Mouse (Mus musculus) forelimb bud, embryonic 11.5 days (tissue): ENCODE results near the gene Lima1.

ENCODE experiments used
- DNase-seq: peaks from one replicate; pipeline ENCODE4 v3.0.0-alpha.2; 2012; ENCODE audit warnings: low read depth, low spot score

Gene Lima1

DNA sequence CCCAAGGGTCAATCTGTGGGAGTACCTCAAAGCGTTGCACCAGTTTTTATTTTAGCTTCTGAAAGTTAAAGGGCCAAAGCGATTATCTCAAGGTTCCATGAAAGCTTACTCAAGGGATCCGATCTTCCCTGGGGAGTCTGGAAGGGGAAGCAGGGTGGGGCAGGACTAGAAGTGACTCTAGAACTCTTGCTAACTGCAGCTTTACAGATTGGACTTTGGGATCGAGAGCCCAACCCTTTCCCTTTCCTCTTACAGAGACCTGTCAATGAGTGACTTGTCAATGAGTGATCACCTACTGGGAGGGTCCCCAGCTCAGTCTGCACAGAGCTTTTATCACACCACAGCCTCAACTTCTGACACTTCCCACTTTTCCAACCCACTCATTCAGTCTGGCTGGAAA, 7.6 kb downstream of the Lima1 start:
- no peak for DNase-seq

DNA sequence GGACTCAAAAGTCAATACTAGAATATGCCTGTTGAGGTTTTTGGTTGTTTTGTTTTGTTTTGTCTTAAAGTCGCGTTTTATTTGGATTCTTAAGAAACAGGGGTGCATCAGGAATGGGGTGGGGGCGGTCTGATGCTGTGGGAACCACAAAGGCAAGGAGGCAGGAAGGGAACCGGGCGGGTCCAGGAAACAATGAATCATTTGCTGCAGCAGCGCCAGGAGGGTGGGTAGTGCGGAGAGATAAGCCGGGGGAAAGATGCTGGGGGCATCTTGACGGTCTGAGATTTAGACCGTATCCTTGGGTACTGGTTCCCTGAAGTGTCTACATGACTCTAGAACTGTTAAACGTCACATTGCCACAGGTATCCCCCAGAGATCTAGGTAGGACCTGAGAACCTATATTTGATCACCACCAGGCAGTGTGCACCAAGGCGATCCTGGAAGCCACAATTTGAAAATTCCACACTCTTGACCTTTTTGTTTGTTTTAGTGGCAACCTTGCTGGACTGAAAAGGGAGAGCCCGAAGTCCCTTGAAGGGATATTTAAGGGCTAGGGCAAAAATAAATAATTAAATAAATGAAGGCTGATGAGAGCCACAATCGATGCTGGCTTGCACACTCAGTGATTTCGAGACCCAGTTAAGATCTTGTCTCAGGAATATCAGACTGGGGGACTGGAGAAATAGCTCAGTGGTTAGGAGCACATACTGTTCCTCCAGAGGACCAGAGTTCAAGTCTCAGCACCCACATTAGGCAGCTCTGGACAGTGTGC, 8.6 kb downstream of the Lima1 start:
- DNase-seq: no peak

DNA sequence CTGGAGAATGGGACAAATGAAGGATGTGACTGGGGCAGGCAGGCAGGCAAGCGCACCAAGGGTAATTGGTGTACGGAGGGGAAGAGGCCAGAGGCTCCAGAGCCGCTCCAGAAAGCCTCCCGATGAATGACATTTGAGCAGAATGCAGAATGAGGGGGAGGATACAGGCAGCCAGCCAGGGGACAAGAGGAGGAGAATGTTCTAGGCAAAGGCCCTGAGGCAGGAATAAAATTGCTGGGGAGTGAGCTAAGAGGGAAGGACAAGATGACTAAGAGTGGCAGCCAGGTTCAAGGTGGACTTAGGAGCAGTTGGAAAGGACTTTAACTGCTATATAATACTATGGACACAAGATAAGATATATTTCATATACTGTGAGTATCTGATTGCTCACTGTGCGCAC, 9.3 kb downstream of the Lima1 start:
- no peak for DNase-seq

DNA sequence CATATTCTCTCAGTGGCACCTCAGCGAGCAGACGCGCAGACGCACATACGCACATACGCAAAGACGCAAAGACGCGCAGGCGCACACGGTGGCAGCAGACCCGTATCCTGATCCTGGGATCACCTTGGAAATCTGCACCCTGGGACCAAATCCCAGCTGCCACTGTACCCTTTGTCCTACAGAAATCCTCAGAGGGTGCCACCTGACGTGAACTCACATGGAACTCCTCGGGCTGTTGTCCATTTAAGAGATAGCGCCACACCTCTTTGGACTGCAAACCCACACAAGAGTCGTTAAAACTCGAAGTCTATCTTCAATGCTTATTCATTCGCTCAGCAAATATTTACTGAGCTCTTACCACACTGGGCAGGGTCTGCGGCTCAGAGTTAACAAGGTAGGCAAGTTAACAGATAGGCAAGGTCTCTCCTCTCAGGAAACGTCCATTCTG, 9.7 kb downstream of the Lima1 start:
- no peak for DNase-seq

DNA sequence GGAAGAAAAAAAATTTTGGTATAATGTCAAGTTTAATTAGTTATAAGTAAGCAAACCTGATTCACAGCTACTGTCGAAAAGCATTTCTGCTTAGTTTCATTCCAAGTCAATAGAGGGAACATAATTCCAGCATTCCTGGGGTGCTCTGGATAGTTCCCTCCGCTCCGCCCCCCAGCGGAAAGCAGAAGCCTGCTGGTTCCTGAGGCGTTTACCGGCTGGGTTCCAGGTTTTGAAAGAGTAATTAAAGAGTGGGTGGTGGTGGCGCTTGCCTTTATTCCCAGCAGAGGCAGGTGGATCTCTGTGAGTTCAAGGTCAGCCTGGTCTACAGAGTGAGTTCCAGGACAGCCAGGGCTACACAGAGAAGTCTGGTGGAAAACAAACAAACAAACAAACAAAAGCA, 10.2 kb downstream of the Lima1 start:
- DNase-seq: no peak

DNA sequence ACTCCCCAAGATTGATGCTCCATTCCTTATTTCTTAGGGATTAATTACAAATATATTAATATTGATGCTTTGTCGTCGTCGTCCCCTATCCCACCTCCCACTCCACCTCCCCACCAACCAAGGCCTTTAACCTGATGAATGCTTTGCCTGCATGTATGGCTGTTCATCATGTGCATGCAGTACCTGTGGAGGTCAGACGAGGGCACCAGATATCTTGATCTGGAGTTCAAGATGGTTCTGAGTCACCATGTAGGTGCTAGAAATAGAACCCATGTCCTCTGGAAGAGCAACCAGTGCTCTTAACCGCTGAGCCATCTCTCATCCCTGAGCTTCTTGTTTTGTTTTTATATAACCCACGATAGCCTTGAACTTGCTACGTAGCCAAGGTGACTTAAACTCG, 11.5 kb downstream of the Lima1 start:
- no peak for DNase-seq

DNA sequence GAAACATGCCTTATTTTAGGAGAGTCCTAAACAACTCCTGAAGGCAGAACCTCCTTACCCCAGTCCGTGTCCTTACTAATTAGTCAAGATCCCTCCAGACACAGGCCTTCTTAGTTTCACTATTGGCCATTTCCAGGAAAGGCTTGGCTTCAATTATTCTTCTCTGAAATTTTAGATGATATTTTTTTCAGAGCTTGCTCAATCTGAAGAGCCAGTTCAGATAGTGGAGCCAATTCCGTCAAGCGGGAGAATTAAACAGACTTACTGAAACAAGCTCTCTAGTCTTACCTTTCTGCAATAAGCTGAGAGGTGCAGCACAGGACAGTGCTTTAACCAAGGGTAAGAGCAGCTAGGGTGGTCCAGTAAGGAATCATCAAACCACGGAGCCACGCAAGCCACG, 11.9 kb downstream of the Lima1 start:
- DNase-seq: no peak

DNA sequence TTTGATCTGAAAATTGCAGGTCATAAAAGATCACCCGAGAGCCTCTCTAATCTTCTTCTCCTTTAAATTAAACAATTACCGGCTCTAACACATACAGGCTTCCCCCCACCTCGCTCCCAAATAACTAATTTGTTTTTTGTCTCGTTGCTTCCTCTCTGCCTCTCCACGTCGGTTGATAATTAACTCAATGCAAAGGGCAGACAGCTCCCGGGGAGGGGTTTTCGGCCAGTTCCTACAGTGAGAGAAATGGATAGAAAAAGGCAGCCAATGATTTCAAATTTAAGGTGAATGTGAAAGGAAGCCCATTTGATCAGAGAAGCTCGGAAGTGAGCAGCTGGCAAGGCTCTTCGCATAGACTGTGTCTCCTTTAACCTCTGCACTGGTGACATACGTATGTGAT, 12.8 kb downstream of the Lima1 start:
- DNase-seq: no peak

DNA sequence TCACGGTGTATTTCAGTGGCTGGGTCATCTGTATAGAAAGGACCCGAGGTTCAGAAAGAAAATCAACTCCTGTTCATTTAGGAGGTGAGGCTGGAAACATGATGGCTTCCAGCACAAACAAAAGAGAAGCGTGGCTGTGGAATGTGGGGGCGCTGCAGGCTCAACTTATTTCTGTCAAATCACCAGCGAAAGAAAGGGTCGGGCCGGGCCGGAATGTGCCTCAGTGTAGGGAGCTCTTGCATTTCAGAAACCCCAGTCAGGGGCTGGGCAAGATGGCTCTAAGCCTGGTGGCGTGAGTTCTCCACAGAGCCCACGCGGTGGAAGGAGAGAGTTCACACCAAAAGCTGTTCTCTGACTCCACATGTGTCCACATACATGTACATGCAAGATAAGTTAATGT, 13.3 kb downstream of the Lima1 start:
- peak; percentile 31 for DNase-seq

DNA sequence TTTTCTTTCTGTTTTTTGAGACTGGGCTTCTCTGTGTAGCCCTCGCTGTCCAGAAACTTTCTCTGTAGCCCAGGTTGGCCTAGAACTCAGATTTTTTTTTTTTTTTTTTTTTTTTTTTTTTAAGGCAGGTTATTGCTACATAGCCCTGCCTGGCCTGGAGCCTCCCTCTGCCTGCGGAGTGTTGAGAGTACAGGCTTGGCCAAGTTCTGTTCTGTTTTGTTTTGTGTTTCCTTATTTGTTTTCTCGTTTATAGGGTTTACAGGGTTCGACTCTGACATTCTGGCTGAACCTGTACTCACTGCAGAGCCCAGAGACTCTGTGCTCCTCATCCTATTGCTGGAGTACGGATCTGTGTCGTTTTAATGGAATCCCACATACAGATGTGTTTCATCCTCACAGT, 13.7 kb downstream of the Lima1 start:
- no peak for DNase-seq

DNA sequence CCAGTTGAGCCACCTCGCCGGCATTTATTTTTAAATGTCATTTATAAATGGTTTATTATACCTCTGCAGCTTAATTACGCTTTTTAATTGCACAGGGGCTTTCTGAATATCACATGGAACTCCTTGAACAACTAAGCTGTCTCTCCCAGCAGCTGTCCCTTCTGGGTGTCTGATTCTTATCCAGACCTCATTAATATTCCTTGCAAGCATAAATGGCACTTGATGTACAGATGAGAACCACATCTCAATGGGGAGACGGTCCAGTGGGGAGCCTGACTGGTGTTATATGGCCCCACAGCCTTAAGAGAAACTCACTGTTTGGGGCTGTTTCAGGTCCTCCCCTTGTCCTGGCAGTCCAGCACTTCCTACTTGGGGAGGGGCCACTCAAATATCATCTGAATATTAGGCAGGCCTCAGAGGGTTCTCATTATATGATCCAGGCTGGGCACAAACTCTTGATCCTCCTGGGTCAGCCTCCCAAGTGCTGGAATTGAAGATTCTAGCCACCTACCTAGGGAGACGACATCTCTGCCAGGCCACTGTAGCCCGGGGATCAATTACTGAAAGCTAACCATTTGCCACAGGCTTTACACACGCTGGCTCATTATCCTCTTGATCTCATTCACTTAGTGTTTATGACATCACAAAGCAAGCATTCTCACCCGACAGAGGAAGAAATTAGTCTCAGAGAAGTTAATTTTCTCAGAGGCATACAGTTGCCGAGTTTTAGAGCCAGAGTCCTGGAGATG, 15.4 kb downstream of the Lima1 start:
- no peak for DNase-seq

DNA sequence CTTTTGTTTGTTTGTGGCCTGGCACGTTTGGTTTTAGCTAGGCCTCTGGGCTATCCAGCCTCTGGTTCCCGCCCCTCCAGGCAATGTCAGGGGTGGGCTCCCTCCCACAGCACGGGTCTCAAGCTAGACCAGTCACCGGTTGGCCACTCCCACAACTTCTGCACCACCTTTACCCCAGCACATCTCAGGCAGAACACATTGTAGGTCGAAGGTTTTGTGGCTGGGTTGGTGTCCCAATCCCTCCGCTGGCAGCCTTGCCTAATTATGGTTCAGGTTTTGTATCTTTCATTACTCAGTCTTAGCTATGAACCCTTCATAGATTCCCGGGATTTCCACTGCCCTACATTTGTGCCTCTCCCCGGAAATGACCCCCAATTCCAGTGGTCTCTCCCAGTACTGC, 17.8 kb downstream of the Lima1 start:
- DNase-seq: no peak

DNA sequence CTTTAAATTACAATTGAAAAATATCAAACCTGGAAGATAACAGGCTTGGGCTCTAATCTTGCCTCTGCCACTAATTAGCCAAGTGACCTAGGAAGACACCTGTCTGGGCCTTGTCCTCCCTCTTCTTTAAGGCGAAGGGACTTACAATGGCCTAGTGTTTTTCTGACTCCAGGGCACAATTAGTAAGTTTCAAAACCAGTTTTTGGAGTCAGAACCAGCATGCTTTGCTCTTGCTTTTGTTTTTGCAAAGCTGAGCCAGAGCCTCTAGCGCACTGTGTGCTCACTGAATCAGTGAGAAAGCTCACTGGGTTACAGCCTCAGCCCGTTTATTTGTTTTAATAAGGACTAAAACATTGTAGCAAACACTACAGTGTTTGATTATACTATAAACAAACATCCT, 20.1 kb downstream of the Lima1 start:
- DNase-seq: no peak

DNA sequence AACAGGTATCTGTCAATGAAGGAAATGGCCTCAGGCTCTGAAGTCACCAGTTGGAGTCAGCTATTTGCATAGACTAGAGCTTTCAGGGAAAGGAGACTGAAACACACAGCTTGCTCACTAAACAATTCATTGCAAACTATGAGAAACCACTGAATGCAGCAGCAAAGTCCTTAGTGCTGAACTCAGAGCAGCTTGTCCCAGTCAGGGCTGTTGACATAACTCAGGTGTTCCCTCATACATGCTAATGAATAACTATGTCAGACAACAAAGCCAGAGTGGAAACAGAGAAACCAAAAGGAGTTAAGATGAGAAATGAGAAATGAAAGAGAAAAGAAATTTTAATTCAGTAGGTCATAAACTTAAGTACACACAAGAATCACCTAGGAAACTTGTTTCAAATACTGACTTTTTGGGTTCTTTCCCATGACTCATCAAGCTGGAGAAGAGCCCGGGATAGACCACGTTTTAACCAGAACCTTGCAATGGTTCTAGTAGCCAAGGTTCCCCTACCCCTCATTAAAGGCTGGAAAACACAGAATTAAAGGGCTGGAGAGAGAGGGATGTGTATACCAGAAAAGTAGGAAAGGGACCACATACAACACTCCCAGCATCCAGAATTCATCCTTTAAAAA, 22.5 kb downstream of the Lima1 start:
- DNase-seq: no peak

DNA sequence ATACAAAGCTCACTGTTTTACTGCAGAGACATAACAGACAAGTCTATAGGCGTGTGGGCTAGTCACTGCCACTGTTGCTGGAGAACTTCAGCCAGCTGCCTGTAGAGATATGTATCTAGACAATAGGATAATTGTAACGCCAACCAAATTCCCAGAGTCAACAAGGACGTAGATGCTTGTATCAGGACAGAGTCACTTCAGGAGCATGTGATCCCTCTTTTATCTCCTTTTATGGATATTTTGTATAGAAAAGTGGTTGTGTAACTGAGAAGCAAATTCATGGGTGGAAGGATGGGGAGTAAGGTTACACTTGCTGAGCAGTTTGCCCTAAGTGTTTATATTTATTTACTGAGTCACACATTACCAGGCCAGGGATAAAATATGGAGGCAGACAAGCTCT, 25.0 kb downstream of the Lima1 start:
- no peak for DNase-seq

DNA sequence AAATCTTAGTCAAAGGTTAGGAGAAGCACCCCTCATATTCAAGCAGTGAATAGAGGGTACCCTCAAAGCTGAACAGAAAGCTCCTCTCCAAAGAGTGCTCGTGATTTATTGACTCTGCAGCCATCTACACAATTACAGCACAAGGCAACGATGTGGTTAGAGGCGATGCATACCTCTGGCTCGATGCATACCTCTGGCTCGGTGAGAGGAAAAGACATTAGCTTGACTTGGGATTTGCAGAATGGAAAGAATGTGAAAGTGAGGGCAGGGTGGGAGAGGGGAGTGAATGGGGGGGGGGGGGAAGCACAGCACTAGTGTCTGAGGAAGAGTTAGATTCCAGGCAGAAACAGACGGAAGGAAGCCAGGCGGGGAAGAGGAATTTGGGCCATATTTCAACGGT, 27.3 kb downstream of the Lima1 start:
- DNase-seq: peak; percentile 53

DNA sequence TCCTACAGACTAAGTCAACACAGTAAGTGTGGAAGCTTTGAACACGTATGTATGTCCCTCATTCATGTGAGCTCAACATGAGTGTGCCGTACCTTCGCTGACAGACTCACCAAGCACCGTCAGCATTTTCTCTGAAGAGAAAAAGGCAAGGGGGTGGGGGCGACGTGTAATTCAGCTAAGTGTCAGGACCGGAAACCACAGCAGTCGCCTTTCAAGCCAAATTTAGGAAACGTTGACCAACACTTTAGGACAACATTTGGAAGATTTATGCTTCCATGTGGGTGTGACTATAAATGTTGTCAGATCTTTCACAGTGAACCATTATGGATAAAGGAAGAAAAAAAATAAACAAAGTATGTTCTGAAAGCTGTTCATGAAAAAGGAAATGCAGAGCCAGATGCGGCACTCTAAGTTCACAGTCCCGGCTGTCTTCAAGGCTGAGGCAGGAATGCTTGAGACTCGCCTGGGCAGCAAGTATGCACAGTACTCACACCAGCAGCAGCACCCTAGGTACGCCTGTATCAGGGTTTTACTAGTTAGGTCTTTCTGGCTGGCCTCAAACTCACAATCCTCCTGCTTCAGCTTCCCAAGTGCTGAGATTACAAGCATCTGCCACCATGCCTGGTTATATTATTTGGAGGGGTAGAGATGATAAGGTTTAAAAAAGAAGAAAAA, 27.9 kb downstream of the Lima1 start:
- DNase-seq: no peak

DNA sequence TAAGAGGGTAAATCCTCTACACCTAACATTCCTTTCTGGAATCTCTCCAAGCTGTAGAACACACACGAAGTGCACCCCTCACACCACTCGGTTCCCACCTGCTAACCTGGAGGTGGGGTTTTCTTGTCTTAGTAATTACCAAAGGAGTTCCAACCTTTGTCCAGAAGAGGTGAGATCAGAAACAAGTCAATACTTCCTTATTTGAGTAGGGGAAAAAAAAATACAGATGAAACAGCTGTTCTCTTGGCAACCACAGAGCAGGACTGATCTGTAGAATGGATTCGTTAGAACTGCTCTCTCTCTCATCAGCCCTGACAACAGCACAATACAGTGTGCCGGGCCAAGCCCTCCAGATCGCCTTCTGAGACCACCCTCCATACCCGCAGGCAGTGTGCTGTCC, 28.6 kb downstream of the Lima1 start:
- DNase-seq: no peak

DNA sequence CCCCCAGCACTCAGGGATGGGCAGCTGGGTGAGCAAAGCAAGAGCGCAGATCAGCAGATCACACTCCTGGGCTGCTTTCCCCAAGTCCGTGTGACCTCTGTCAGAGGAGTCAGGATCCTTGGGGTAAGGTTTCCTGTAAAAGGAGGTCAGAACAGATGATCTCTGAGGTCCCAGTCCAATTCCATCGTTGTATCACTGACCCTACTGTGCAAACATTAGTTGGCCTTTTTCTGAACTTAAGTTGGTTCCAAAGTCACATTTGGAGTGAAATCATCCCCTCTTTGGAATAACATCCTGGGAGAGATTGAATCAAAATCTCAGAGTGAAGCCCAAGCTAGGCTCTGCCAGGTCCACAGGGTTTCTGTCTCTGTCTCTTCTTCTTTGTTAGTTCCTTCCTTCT, 31.4 kb downstream of the Lima1 start:
- DNase-seq: no peak

DNA sequence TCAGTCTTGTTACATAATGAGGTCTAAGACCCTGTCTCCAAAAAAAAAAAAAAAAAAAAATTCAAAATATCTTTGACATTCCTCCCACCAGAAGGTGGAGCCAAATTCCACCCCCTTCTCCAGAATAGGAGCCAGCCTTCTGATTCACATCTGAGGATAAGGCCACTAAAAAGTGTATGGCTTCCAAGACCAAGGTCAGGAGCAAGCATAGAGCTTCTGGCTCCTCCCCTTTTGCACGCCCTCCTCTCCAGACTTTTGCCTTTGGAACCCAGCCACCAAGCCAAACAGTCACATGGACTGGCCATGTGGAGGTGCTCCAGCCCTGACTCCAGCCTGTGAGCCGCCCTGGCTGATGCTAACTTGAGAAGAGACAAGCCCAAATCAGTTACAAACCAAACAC, 35.3 kb downstream of the Lima1 start:
- no peak for DNase-seq

DNA sequence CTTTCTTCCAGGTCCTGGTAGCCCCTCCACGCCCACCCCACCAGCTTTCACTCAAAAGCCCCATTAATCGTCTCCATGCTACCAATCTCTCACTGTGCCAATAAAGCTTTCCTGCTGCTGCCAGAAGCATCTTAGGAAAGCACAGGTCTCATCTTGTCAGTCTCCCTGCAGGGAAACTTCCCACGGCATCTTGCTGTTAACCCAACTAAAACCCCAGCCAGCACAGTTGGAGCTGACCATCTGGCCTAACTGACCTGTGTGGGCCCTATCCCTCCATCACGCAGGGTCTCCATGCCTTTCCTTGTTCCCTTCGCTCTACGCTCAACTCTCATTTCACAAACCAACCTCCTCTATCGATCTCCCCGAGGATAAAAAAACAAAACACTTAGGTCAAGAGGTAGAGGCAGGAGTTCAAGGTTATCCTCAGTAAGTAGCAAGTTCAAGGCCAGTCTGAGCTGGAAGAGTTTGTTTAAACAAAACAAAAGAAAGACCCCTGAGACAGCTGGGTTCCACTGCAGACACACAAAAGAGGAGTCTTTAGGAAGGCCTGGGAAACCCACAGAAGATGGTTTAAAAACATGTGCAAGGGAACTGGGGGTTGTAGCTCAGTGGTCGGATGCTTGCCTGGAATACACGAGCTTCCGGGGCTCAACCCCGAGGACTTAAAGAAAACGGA, 36.0 kb downstream of the Lima1 start:
- DNase-seq: no peak

DNA sequence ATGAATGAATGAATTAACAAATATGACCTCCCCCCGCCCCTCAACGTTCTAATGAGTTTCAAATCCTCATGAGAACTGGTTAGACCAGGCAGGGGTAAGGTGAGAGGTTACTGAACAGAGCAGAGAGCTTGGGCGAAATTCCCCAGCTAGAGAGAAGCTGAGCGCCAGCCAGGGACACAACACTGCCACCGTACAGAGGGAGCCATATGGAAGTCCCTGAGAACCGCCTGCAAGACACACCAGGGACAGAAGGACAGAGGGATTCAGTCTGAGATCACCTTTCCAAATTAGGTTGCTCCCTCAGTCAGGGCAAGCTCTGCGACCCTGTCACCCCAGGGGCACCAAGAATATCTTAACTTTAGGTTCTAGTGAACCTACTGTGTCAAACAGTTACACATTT, 37.7 kb downstream of the Lima1 start:
- no peak for DNase-seq
